Mouse (Mus musculus) E14TG2a.4 (cell line): ENCODE measurements at regions not wholly inside any gene's neighbourhood (a gene's known extent, or its start where the extent isn't known, plus 50 kb on each side); places are given as distances from the start of the nearest gene placed in this dataset.

Source experiments
- H3K27me3 ChIP-seq: 2 replicates; pipeline ENCODE4 v1.6.1; 2014; ENCODE audit warnings: low read length, control low read depth; ENCODE audit not compliant: insufficient read depth
- H3K36me3 ChIP-seq: 2 replicates; pipeline ENCODE4 v1.6.1; 2014; ENCODE audit warnings: low read length, control low read depth; ENCODE audit not compliant: insufficient read depth
- H3K4me1 ChIP-seq: replicated peaks from 2 replicates; pipeline ENCODE4 v1.6.1; 2014; ENCODE audit warnings: low read depth, low read length, control low read depth
- H3K4me3 ChIP-seq: replicated peaks from 2 replicates; pipeline ENCODE4 v1.5.1; 2014; ENCODE audit warnings: mild to moderate bottlenecking, low read length
- H3K9me3 ChIP-seq: 2 replicates; pipeline ENCODE4 v1.6.1; 2014; ENCODE audit warnings: low read length, control low read depth
- CTCF ChIP-seq: conservative IDR thresholded peaks from 2 replicates; pipeline ENCODE4 v1.5.1; 2014; ENCODE audit warnings: low read length
- NANOG ChIP-seq: IDR thresholded peaks from 2 replicates; pipeline ENCODE4 v1.6.1; 2014; ENCODE audit warnings: borderline replicate concordance, low read length, mixed read lengths
- POU5F1 ChIP-seq: IDR thresholded peaks from 2 replicates; pipeline ENCODE4 v1.6.1; 2014; ENCODE audit warnings: low read length, borderline replicate concordance

DNA sequence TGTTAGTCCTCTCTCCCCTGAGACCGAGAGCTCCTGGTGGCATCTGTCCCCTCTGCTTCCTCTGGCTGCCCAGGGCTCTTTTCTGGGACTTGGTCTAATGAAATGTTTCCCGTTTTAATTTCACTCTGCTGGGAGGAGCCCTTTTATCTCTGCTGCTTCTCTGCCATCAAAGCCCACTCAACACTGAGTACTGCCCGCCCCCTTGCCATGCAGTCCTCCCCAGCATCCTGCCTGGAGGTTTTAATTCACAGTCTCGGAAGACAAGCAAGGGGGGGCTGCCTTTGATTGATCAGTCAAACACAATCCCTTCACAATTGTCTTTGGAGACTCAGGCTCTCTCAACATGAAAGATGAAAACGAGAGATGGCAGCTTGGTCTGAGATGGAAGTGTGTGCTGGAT, 792.5 kb downstream of the Tmem114 start:
- Histone ChIP-seq H3K9me3 (no peaks in the 10 kb centered on the region), H3K4me3 (no peak overlapping the region), H3K4me1 (no peaks in the 10 kb centered on the region), H3K27me3 (no peaks in the 10 kb centered on the region), H3K36me3 (no peaks in the 10 kb centered on the region)
- TF ChIP-seq NANOG (no peak), POU5F1 (no peak), CTCF (no peak)

DNA sequence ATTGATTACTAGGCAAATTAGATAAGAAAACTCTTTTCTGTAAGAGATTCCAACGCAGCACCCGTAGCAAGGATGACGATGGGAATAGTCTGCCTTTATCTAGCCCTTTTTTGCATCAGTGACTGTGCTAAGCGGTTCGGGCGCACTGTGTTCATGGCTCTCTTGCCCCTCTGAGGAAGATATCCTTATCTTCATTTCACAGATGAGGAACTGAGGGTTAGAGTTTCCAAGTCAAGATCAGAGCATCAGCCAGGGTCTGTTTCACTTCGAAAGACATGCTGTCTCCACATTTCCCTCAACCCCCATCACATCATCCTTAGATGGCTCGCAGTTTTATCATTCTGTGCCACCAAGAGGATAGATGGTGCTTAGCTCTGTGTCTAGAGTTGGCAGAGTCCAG, 796.6 kb downstream of the Tmem114 start:
- TF ChIP-seq POU5F1 (no peak), CTCF (no peak), NANOG (no peak)
- no peak overlapping the region for H3K4me3 ChIP-seq
- no peaks in the 10 kb centered on the region for H3K27me3 ChIP-seq
- no peaks in the 10 kb centered on the region for H3K4me1 ChIP-seq
- no peaks in the 10 kb centered on the region for H3K9me3 ChIP-seq
- no peaks in the 10 kb centered on the region for H3K36me3 ChIP-seq

DNA sequence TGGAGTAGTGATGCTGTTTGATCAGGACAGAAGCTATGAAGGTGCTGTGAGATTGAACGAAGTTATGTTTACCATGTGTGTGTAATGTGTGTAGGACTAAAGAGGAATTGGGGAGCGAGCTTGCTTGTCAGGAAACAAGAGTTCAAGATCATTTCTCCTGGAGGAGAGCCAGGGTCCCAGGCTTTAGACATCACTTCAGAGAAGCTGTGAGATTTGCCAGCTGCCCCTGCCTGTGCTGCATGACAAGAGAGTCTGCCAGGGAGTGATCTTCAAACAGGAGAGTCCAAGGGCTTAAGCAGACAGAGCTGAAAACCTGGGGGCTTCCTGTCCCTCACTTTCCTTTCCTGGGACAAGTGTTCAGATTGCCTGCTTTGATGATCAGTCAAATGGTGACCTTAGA, 818.3 kb downstream of the Tmem114 start:
- 0 out of 2 replicates have a peak, but pooled peaks cover 4% of the 10 kb centered on the region for H3K4me1 ChIP-seq
- H3K4me3 ChIP-seq, result no peak overlapping the region
- H3K27me3 ChIP-seq, result no peaks in the 10 kb centered on the region
- no peaks in the 10 kb centered on the region for H3K36me3 ChIP-seq
- no peaks in the 10 kb centered on the region for H3K9me3 ChIP-seq
- TF ChIP-seq CTCF (no peak), POU5F1 (no peak), NANOG (no peak)

DNA sequence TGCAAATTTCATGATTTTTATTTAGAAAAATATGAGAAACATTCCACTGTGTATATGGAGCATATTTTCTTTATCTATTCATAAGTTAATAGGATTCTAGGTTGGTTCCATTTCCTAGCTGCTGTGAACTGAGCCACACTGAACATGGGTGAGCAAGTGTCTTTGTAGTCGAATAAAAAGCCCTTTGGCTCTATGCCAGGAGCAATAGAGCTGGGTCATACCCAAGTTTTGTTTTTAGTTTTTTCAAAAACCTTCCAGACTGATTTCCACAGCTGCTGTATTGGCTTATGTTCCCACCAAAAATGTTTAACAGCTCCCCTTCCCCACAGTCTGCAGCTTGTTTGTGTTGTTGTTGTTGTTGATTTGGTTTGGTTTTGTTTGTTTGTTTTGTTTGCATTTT, 822.5 kb downstream of the Tmem114 start:
- no peaks in the 10 kb centered on the region for H3K9me3 ChIP-seq
- H3K4me3 ChIP-seq, result no peak overlapping the region
- no peaks in the 10 kb centered on the region for H3K27me3 ChIP-seq
- H3K36me3 ChIP-seq, result no peaks in the 10 kb centered on the region
- H3K4me1 ChIP-seq, result 0 out of 2 replicates have a peak, but pooled peaks cover 4% of the 10 kb centered on the region
- no peak for TF ChIP-seq NANOG
- TF ChIP-seq CTCF, result no peak
- no peak for TF ChIP-seq POU5F1

DNA sequence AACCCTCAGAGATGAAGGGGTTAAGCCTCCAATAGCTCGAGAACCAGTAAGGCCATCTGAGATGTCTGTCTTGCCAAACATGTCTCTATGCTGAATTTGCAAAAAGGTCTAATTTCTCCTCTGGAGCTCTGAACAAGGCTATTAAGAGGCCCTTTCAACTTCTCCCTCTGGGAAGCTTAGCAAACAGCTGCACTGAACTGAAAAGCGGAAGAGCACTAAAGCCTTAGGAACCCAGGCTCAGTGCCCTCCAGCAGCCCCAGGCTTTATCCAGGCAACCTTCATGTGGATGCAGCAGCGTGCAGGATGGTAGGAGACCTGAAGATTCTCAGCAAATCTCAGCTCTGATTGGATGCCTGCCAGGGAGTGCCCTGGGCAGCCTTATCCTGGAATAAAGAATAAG, 850.1 kb downstream of the Tmem114 start:
- no peak overlapping the region for H3K4me3 ChIP-seq
- peaks cover 30% of the 10 kb centered on the region for H3K9me3 ChIP-seq
- H3K36me3 ChIP-seq, result no peaks in the 10 kb centered on the region
- H3K27me3 ChIP-seq, result no peaks in the 10 kb centered on the region
- TF ChIP-seq POU5F1 (no peak), CTCF (no peak), NANOG (no peak)
- H3K4me1 ChIP-seq, result no peaks in the 10 kb centered on the region

DNA sequence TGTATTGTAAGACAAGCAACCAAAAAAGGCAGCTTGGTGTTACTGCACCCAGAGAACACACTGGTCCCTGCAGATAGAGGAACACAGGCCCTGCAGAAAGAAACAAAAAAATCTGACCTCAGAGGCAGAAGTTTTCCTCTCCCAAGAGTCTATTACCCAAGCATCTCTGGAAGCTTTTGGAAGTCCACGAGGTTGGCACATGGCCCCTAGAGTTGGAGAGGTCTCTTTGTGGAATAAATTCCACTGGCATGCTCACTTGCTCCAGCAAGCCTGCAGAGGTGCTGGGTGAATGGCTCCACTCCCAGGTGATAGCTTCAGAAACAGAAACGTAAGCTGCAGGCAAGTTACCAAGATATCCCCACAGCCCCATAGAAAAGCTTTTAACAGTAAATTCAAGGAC, 864.1 kb downstream of the Tmem114 start:
- Histone ChIP-seq H3K4me1 (no peaks in the 10 kb centered on the region), H3K27me3 (no peaks in the 10 kb centered on the region), H3K9me3 (peaks cover 3% of the 10 kb centered on the region; the same call in 1 of the 2 replicates), H3K4me3 (no peak overlapping the region), H3K36me3 (no peaks in the 10 kb centered on the region)
- TF ChIP-seq NANOG, result no peak
- TF ChIP-seq CTCF, result no peak
- no peak for TF ChIP-seq POU5F1

DNA sequence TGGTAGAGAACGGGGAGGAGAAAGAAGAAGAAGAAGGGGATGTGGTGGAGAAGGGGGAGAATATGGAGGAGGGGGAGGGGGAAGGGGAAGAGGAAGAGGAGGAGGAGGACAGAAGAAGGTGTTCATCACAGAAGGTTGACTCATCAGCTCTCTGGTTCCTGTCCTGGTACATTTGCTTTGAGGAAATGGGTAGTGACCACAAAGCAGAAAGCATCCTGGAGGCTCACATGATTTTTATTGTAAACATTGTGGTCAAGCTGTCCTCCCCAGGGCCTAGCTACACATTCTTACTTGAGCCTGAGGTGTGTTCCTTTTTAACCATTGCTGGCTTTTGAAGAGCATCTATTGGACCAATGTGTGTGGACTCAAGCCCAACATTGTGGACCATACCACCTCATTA, 865.8 kb downstream of the Tmem114 start:
- no peak overlapping the region for H3K4me3 ChIP-seq
- H3K36me3 ChIP-seq, result no peaks in the 10 kb centered on the region
- no peaks in the 10 kb centered on the region for H3K27me3 ChIP-seq
- TF ChIP-seq POU5F1, result no peak
- TF ChIP-seq NANOG, result no peak
- no peak for TF ChIP-seq CTCF
- H3K4me1 ChIP-seq, result no peaks in the 10 kb centered on the region
- H3K9me3 ChIP-seq, result no peaks in the 10 kb centered on the region

DNA sequence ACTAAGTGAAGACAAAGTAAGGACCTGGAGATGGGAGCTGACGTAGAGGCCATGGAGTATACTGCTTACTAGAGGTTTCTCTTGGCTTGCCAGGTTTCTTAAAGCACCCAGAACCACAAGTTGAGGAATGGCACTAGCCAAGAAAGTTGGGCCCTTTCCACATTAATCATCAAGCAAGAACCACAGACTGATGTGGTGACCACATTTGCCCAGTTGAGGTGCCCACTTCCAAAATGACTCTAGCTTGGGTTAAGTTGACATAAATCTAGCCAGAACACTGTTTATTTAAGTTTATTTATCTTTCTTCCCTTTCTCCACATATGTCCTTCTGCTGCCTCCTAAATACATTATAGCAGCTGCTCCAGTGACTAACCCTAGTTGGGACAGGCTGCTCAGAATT, 866.3 kb downstream of the Tmem114 start:
- no peak for TF ChIP-seq POU5F1
- TF ChIP-seq CTCF, result no peak
- TF ChIP-seq NANOG, result no peak
- H3K4me1 ChIP-seq, result no peaks in the 10 kb centered on the region
- no peaks in the 10 kb centered on the region for H3K27me3 ChIP-seq
- no peaks in the 10 kb centered on the region for H3K9me3 ChIP-seq
- H3K4me3 ChIP-seq, result no peak overlapping the region
- no peaks in the 10 kb centered on the region for H3K36me3 ChIP-seq

DNA sequence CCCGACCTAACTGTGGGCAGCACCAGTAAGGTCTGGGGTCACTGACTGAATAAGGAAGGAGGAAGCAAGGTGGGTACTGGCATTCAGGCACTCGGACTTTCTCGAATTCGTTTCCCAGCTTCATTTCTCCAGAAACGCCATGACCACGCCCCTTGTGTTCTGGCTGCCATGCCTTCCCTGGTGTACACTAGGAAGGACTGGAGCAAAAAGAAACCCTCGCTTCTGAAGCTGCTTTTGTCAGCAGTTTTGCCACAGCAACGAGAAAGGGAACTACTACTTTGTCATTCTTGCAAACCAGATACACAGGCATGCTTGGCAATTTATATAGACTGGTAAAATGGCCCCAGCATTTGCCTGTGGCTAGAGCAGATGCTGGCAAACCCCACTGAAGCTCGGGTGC, 869.0 kb downstream of the Tmem114 start:
- TF ChIP-seq POU5F1, result no peak
- TF ChIP-seq CTCF, result no peak
- TF ChIP-seq NANOG, result no peak
- Histone ChIP-seq H3K4me3 (no peak overlapping the region), H3K27me3 (no peaks in the 10 kb centered on the region), H3K4me1 (no peaks in the 10 kb centered on the region), H3K36me3 (no peaks in the 10 kb centered on the region), H3K9me3 (no peaks in the 10 kb centered on the region)
